Mouse (Mus musculus) adrenal gland, postnatal 25 days (tissue): ENCODE measurements around the gene Saa1. TPM values are rescaled to one million over a fixed set of nuclear protein-coding genes. Genes with fewer than 3 reads are reported as not detected.

ENCODE experiments used
- DNase-seq: peaks from one replicate; pipeline ENCODE4 v3.0.0; 2021; ENCODE audit warnings: mixed read lengths
- total RNA-seq: library from RNA; stranded (reverse); gene quantifications from 2 replicates; pipeline ENCODE4 v1.2.3, GENCODE M21; 2021

Gene Saa1
- total RNA-seq, 1 experiment from 2014 or later: not detected

DNA sequence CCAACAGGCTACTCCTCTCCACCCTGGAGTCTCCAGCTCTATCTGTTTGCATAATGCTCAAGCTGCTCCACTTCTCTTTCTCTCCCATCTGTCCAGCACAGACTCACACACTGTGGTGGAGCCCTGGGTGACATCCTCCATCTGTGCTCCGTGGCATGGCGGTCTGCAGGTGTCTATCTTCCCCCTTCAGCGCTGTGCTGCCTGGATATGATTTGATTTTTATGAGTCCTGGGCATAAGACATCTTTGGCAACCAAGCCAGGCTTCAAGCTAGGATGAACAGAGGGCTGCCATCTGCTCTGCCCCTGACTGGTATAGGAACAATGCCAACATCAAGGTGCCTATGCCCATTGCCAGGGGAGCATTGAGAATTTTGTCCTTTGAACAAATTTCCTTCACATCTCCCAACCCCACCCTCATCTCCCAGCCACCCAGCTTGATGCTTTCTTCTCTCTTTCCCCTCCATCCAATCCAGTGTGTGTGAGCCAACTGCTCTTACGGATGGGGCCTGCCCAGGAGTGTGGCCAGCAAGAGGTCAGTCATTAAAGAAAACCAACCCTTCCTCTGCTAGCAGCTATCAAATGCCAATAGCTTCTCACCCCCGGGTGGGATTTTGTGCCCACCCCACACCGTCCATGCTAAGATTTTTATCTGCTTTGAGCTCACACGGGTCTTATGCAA lies 24.0 kb downstream of the Saa1 start:
- DNase-seq: no peak

DNA sequence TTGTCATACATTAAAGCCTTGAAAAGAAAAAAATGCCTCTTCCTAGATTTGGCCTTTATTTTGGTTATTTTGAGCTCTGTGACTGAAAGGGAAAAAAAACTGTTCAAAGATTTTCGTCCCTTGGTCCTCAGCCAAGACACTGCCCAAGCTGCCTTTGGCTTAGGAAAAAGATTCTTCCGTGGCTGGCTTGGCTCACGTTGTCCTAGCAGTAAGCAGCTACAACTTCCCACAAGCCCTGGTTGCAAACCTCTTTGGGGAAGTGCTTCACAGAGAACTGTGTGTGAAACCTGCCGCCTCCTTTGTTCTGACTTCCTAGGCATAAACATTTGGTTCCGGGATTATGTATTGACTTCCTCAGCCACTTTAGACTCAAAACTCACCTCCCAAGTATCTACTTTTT lies 25.9 kb downstream of the Saa1 start:
- DNase-seq: peak; percentile 17

GRCm38 (mm10) chr7:46715600-46715999 lies 27.2 kb downstream of the Saa1 start, which contains the start of gene Saa3:
Gene Saa3 (minus strand): TSS chr7:46715700.
- no peak for DNase-seq

- peak; percentile 62 for DNase-seq
Measured at GRCm38 (mm10) chr7:46714518-46714917, 28.3 kb downstream of the Saa1 start.

DNA sequence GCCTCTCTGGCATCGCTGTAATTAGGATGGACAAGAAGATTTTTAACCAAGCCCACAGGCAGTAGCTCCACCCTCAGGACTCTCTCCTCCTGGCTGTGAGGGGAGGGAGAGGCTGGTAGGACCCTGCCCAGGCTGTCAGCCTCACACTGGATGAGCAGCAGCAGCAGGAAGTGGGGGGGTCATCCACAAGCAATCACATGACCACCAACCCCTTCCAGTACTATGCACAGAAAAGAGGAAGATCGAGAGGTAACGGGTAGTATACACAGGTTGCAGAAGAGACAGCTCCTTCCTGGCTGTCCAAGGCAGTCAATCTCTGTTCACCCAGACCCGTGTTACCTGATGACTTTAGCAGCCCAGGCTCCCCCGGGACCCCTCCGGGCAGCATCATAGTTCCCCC lies 30.5 kb downstream of the Saa1 start:
- DNase-seq: no peak

- peak; percentile 90 for DNase-seq
Measured at GRCm38 (mm10) chr7:46710390-46710844, 32.4 kb downstream of the Saa1 start, which contains the start of gene Saal1. Gene Saal1 (minus strand): TSS chr7:46710680.

- no peak for DNase-seq
Measured at GRCm38 (mm10) chr7:46700521-46701025, 42.2 kb downstream of the Saa1 start.

DNA sequence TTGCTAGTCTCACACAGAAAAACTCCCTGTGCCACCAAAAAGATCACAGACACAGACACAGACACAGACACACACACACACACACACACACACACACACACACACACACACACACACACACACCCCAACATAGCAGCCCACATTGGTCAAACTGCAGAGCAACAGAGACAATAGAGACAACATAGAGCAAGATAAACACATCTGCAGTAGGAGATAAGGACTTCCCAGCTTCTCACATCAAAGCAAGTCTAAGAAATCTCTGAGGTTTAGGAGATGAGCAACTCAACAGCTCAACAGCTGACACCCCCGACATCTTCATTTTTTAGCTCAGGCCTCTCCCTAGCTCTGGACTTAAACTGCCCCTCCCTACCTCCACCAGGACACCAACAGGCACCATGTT lies 46.0 kb downstream of the Saa1 start:
- no peak for DNase-seq

Other genes starting within 250 kb of the Saa1 start
- gene Sergef, start 103.2 kb downstream of the Saa1 start, total RNA-seq: 19.8 and 29.4 TPM in 2 replicates
- not detected in 2 replicates for gene Tph1, start 70.4 kb downstream of the Saa1 start, total RNA-seq
- 8.4 and 9.8 TPM in 2 replicates for gene Saal1, start 32.3 kb downstream of the Saa1 start, total RNA-seq
- gene Saa3, start 27.3 kb downstream of the Saa1 start, total RNA-seq: 0.52 TPM in 1 of 2 replicates, not detected in the other
- 1.00 TPM in 1 of 2 replicates, not detected in the other for gene Saa4, start 10.4 kb downstream of the Saa1 start, total RNA-seq
- not detected in 2 replicates for gene Saa2, start 8.8 kb upstream of the Saa1 start, total RNA-seq
- 27.6 and 34.3 TPM in 2 replicates for gene Hps5, start 53.1 kb upstream of the Saa1 start, total RNA-seq
- gene Gtf2h1, start 53.1 kb upstream of the Saa1 start, total RNA-seq: 33.3 and 40.1 TPM in 2 replicates
- 283 and 320 TPM in 2 replicates for gene Ldha, start 98.5 kb upstream of the Saa1 start, total RNA-seq
- not detected in 2 replicates for gene Ldhc, start 118.2 kb upstream of the Saa1 start, total RNA-seq
- 88.4 and 93.9 TPM in 2 replicates for gene Tsg101, start 177.0 kb upstream of the Saa1 start, total RNA-seq
- 16.7 and 19.1 TPM in 2 replicates for gene Uevld, start 215.5 kb upstream of the Saa1 start, total RNA-seq
- not detected in 2 replicates for gene Gm9999, start 240.6 kb upstream of the Saa1 start, total RNA-seq